Mouse (Mus musculus) heart, embryonic 14.5 days (tissue): ENCODE measurements around the gene Gm45021. TPM values are rescaled to one million over a fixed set of nuclear protein-coding genes. Genes with fewer than 3 reads are reported as not detected.

Experiments
- ATAC-seq: fragments of 200-750 bp; cut with Nextera tagmentation; 2 replicates; pipeline ENCODE4 v1.8.0; 2017; ENCODE audit warnings: low read depth, moderate TSS enrichment; ENCODE audit not compliant: insufficient number of reproducible peaks, insufficient read depth, low FRiP score
- H3K27ac ChIP-seq, 2 experiments: fragments of 200-500 bp in 1 of 2; fragments of 300-500 bp in 1 of 2; sonication (generic) in 1 of 2; replicated peaks in 1 of 2; 2 replicates each; pipeline ENCODE4 v1.5.1; 2012 to 2014; ENCODE audit warnings: low read depth in 2 of 2, low read length in 2 of 2, control low read depth in 1 of 2, mild to moderate bottlenecking in 1 of 2, mixed read lengths in 1 of 2; ENCODE audit not compliant: control insufficient read depth in 1 of 2, insufficient read depth in 1 of 2
- H3K27me3 ChIP-seq: fragments of 300-500 bp; sonication (generic); 2 replicates; pipeline ENCODE4 v1.6.1; 2014; ENCODE audit warnings: mild to moderate bottlenecking, low read length, control low read depth; ENCODE audit not compliant: control insufficient read depth, insufficient read depth
- H3K36me3 ChIP-seq: fragments of 300-500 bp; sonication (generic); 2 replicates; pipeline ENCODE4 v1.6.1; 2014; ENCODE audit warnings: mild to moderate bottlenecking, control low read depth, low read length, mixed read lengths; ENCODE audit not compliant: control insufficient read depth, insufficient read depth
- H3K4me1 ChIP-seq, 2 experiments: fragments of 200-500 bp in 1 of 2; fragments of 300-500 bp in 1 of 2; sonication (generic) in 1 of 2; 2 replicates each; pipeline ENCODE4 v1.6.1; 2012 to 2014; ENCODE audit warnings: low read length in 2 of 2, control low read depth in 1 of 2, mixed read lengths in 1 of 2; ENCODE audit not compliant: control insufficient read depth in 2 of 2, insufficient read depth in 2 of 2
- H3K4me2 ChIP-seq: fragments of 300-500 bp; sonication (generic); 2 replicates; pipeline ENCODE4 v1.6.1; 2014; ENCODE audit warnings: mild to moderate bottlenecking, low read length
- H3K4me3 ChIP-seq, 2 experiments: fragments of 200-500 bp in 1 of 2; fragments of 300-500 bp in 1 of 2; sonication (generic) in 1 of 2; 2 replicates each; pipeline ENCODE4 v1.5.1; 2012 to 2014; ENCODE audit warnings: low read length in 2 of 2, mild to moderate bottlenecking in 2 of 2, control low read depth in 1 of 2, low read depth in 1 of 2, moderate library complexity in 1 of 2; ENCODE audit not compliant: control insufficient read depth in 1 of 2, insufficient read depth in 1 of 2
- H3K9ac ChIP-seq: fragments of 300-500 bp; sonication (generic); 2 replicates; pipeline ENCODE4 v1.6.1; 2014; ENCODE audit warnings: mild to moderate bottlenecking, low read length
- H3K9me3 ChIP-seq: fragments of 300-500 bp; sonication (generic); 2 replicates; pipeline ENCODE4 v1.6.1; 2016; ENCODE audit warnings: low read length, control low read depth; ENCODE audit not compliant: control insufficient read depth
- WGBS: fragments of 180-500 bp; shearing (Covaris S2); extraction: QIAGEN DNeasy Blood & Tissue Kit; methylation state at CpG from one replicate; pipeline ENCODE4 v1.1.7; 2014; 5-methylcytosine and 5-hydroxymethylcytosine counted together
- polyA plus RNA-seq: library from polyadenylated mRNA; unstranded; fragments of >200 nt; fragmentation: Nextera tagmentation; extraction: Ambion mirVana; gene quantifications from 2 replicates; pipeline ENCODE4 v1.2.1, GENCODE M21; 2014

Gm45021 gene
- polyA plus RNA-seq, 1 experiment from 2014 or later = 1.3 TPM

GRCm38 (mm10) chr6:48601271-48602079 is 12.1 kb downstream of the Gm45021 start, which contains the start of gene Zfp775:
Zfp775 (plus strand) TSS chr6:48602063.
- WGBS = 5% methylated on average over 42 of the region's 42 CpGs
- H3K4me3 ChIP-seq = peak within 1 kb of the TSS; percentile 80 to 81
- H3K9ac ChIP-seq = peak within 1 kb of the TSS; percentile 88
- ATAC-seq = peak; percentile 99
- peaks cover 0 to 11% of the 10 kb centered on the region in 2 experiments; a peak in 1 of 4 replicates for H3K4me1 ChIP-seq
- peak within 1 kb of the TSS; percentile 80 to 84 for H3K27ac ChIP-seq
- H3K9me3 ChIP-seq = peaks cover 16% of the 10 kb centered on the region
- H3K27me3 ChIP-seq = no peaks in the 10 kb centered on the region
- peak within 1 kb of the TSS; percentile 92 for H3K4me2 ChIP-seq
- peaks cover 42% of the 10 kb centered on the region for H3K36me3 ChIP-seq

DNA sequence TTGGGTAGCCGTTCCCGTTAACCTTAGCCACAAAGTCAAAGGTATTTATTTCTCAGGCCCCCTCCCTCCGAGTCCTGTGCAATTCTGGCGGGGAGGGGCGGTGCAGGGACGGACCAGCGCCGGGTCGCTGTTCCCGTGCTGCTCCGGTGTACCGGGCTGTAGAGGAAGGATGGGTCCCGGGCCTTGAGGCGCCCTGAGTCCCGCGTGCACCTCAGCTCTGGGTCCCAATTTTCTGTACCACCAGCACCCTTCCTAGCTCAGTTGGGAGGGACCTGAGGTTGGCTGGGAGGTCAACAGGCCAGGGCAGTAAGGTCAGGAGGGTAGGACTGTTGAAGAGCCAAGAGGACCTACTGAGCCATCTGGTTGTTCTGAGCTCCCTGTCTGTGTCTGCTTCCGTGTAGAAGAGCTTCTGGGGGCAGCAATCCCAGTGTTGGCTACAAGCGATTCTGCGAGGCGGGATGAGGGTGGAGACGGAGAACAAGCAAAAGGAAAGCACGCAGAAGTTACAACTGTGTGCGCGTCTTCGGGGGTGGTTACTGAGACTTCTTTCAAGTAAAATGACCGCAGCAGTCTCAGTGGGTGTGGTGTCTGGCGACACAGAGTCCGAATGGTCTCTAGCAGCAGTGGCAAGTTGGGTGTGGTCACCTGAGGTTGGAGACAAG is 12.8 kb downstream of the Gm45021 start:
- Histone ChIP-seq H3K36me3 (peaks cover 34% of the 10 kb centered on the region), H3K4me2 (peak overlapping the region; percentile 92), H3K9me3 (peaks cover 9% of the 10 kb centered on the region), H3K4me3 (peak overlapping the region; percentile 80 to 81), H3K9ac (peak overlapping the region; percentile 88), H3K4me1 (peaks cover 0 to 11% of the 10 kb centered on the region in 2 experiments; a peak in 1 of 4 replicates), H3K27me3 (no peaks in the 10 kb centered on the region), H3K27ac (peak overlapping the region; percentile 49 to 84)
- ATAC-seq = peak; percentile 64
- 1% methylated on average over 27 of the region's 28 CpGs for WGBS

DNA sequence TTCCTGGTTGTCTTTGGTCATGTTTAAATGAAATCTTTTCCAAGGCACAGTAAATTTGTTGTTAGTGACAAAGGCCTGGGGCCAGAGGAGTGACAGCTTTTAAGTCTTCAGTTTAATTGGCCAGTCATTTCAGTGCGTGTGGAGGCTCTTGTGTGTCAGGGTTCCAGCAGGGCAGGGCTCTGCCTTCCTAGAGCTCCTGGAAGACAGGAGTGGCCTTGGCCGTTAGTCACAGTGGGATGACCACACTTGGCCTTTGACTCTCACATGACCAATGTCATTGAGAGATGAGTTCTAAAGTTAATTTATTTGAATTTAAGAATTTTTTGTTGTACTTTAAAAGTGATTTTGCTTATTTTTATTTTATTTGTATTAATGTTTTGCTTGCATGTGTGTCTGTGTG is 18.7 kb downstream of the Gm45021 start:
- H3K27ac ChIP-seq = no peak overlapping the region
- no peaks in the 10 kb centered on the region for H3K36me3 ChIP-seq
- H3K9ac ChIP-seq = no peak overlapping the region
- H3K4me1 ChIP-seq = peaks cover 0 to 7% of the 10 kb centered on the region in 2 experiments; a peak in 1 of 4 replicates
- no peaks in the 10 kb centered on the region for H3K9me3 ChIP-seq
- H3K4me3 ChIP-seq = no peak overlapping the region
- no peak overlapping the region for H3K4me2 ChIP-seq
- H3K27me3 ChIP-seq = no peaks in the 10 kb centered on the region
- 75% methylated on average over 2 of the region's 2 CpGs for WGBS
- ATAC-seq = no peak

DNA sequence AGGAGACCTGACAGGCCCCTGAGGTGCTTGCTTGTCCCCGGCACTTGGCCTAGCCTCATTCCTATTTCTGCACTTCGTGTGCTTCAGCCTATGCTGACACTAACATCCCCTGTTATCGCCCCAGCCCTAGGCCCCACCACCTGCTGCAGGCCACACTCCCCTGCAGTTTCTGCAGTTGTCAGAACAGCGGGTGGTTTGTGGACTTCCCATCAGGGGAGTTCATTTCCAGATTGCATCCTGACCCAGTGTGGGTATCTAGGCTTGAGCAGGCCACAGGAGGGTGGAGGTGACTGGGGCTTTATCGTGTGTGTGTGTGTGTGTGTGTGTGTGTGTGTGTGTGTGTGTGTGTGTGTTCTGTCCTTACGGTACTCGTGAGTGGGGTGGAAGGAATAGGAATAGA is 20.1 kb downstream of the Gm45021 start:
- Histone ChIP-seq H3K9me3 (no peaks in the 10 kb centered on the region), H3K27ac (no peak overlapping the region), H3K27me3 (no peaks in the 10 kb centered on the region), H3K4me3 (no peak overlapping the region), H3K36me3 (peaks cover 13% of the 10 kb centered on the region), H3K9ac (peak overlapping the region; percentile 40; the same call in 1 of the 2 replicates), H3K4me1 (peaks cover 0 to 6% of the 10 kb centered on the region in 2 experiments; a peak in 1 of 4 replicates), H3K4me2 (no peak overlapping the region)
- 36% methylated on average over 7 of the region's 7 CpGs for WGBS
- no peak for ATAC-seq

GRCm38 (mm10) chr6:48610657-48611056 is 21.2 kb downstream of the Gm45021 start:
- H3K4me2 ChIP-seq = no peak overlapping the region
- H3K9ac ChIP-seq = no peak overlapping the region
- ATAC-seq = no peak
- no peak overlapping the region for H3K4me3 ChIP-seq
- peaks cover 20% of the 10 kb centered on the region for H3K36me3 ChIP-seq
- WGBS = 88% methylated on average over 3 of the region's 3 CpGs
- H3K27ac ChIP-seq = no peak overlapping the region
- no peaks in the 10 kb centered on the region for H3K27me3 ChIP-seq
- no peaks in the 10 kb centered on the region for H3K9me3 ChIP-seq
- peaks cover 0 to 6% of the 10 kb centered on the region in 2 experiments; a peak in 1 of 4 replicates for H3K4me1 ChIP-seq

GRCm38 (mm10) chr6:48613464-48613863 is 24.1 kb downstream of the Gm45021 start:
- no peak overlapping the region for H3K4me3 ChIP-seq
- H3K9me3 ChIP-seq = no peaks in the 10 kb centered on the region
- no peak overlapping the region for H3K9ac ChIP-seq
- 74% methylated on average over 4 of the region's 4 CpGs for WGBS
- peaks cover 20% of the 10 kb centered on the region for H3K36me3 ChIP-seq
- H3K4me1 ChIP-seq = peaks cover 0 to 6% of the 10 kb centered on the region in 2 experiments; a peak in 1 of 4 replicates
- no peak overlapping the region for H3K4me2 ChIP-seq
- no peak overlapping the region for H3K27ac ChIP-seq
- H3K27me3 ChIP-seq = no peaks in the 10 kb centered on the region
- no peak for ATAC-seq

DNA sequence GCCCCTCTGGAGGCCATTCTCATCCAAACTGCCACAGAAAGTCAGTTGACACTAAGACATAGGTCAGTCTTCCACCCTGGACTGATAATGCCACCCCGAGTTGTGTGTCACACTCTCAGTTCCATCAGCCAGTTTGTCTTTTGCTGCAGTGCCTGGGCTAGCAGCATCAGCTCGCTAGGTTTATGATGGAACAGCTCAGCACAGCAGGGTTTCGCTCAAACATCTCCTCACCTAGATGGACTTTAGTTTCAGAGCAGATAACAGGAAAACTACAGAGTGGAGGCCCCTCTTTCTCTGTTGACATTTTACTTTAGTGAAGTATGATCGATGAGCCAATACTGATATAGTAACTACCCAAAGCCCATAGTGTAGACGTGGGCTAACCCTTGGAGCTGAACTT is 25.3 kb downstream of the Gm45021 start:
- no peaks in the 10 kb centered on the region for H3K27me3 ChIP-seq
- WGBS = 89% methylated on average over 5 of the region's 5 CpGs
- no peak overlapping the region for H3K9ac ChIP-seq
- H3K4me1 ChIP-seq = no peaks in the 10 kb centered on the region
- no peak overlapping the region for H3K4me2 ChIP-seq
- peaks cover 28% of the 10 kb centered on the region for H3K36me3 ChIP-seq
- no peaks in the 10 kb centered on the region for H3K9me3 ChIP-seq
- ATAC-seq = no peak
- H3K27ac ChIP-seq = no peak overlapping the region
- no peak overlapping the region for H3K4me3 ChIP-seq
